Mouse (Mus musculus): ENCODE results near the gene Eya3. TPM values are rescaled to one million over a fixed set of nuclear protein-coding genes. Genes with fewer than 3 reads are reported as not detected.

The Eya3 gene
- polyA plus RNA-seq, 1 experiment from 2014 or later, result 34.6 TPM

GRCm38 (mm10) chr4:132653799-132654198 is 15.0 kb downstream of the Eya3 start:
- WGBS, result 59% methylated on average over 3 of the region's 3 CpGs

GRCm38 (mm10) chr4:132655290-132655689 is 16.5 kb downstream of the Eya3 start:
- WGBS, result 78% methylated on average over 5 of the region's 5 CpGs
- peaks cover 4% of the 10 kb centered on the region; the same call in 1 of the 2 replicates for H3K4me1 ChIP-seq
- H3K4me3 ChIP-seq, result no peak overlapping the region
- H3K9ac ChIP-seq, result no peak overlapping the region
- ATAC-seq (ENCODE audit: low FRiP score, low read depth), result no peak
- H3K27ac ChIP-seq, result no peak overlapping the region
- no peaks in the 10 kb centered on the region for H3K27me3 ChIP-seq
- H3K9me3 ChIP-seq, result no peaks in the 10 kb centered on the region
- H3K36me3 ChIP-seq, result peaks cover 26% of the 10 kb centered on the region
- no peak overlapping the region for H3K4me2 ChIP-seq (replicated peaks)

More at GRCm38 (mm10) chr4:132653799-132654198, 15.0 kb downstream of the Eya3 start:
- peaks cover 4% of the 10 kb centered on the region; the same call in 1 of the 2 replicates for H3K4me1 ChIP-seq
- no peaks in the 10 kb centered on the region for H3K9me3 ChIP-seq
- H3K27ac ChIP-seq, result no peak overlapping the region
- H3K9ac ChIP-seq, result no peak overlapping the region
- no peak for ATAC-seq (ENCODE audit: low FRiP score, low read depth)
- no peak overlapping the region for H3K4me2 ChIP-seq (replicated peaks)
- peaks cover 21% of the 10 kb centered on the region for H3K36me3 ChIP-seq
- H3K4me3 ChIP-seq, result no peak overlapping the region
- H3K27me3 ChIP-seq, result no peaks in the 10 kb centered on the region

DNA sequence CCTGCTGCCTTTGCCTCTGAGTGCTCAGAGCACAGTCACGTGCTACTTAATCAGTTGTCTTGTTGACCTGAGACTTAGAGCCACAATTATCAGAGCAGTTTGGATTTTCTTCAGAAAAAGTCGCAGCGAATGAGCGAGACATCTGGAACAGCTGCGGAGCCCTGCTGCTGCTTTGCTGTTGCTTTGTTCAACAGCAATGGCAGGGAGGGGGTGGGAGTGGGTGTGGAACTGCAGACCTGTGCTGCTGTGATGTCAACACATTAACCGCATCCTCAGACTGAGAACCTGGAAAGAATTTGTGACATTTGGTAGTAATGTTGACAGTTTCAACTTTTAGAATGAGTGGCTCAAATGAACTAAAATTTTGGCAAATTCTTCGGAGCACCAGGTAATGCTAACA is 20.3 kb downstream of the Eya3 start:
- Histone ChIP-seq H3K4me3 (no peak overlapping the region), H3K36me3 (peaks cover 47% of the 10 kb centered on the region), H3K9ac (no peak overlapping the region), H3K27me3 (no peaks in the 10 kb centered on the region), H3K4me2 (replicated peaks) (no peak overlapping the region), H3K9me3 (no peaks in the 10 kb centered on the region), H3K27ac (no peak overlapping the region), H3K4me1 (no peaks in the 10 kb centered on the region)
- no peak for ATAC-seq (ENCODE audit: low FRiP score, low read depth)
- WGBS, result 82% methylated on average over 7 of the region's 7 CpGs

- Histone ChIP-seq H3K9ac (no peak overlapping the region), H3K4me2 (replicated peaks) (no peak overlapping the region), H3K36me3 (peaks cover 73% of the 10 kb centered on the region), H3K27ac (no peak overlapping the region), H3K4me3 (no peak overlapping the region), H3K4me1 (no peaks in the 10 kb centered on the region), H3K9me3 (no peaks in the 10 kb centered on the region), H3K27me3 (no peaks in the 10 kb centered on the region)
- WGBS, result 96% methylated on average over 5 of the region's 5 CpGs
- ATAC-seq (ENCODE audit: low FRiP score, low read depth), result no peak
Measured at GRCm38 (mm10) chr4:132672697-132673096, 33.9 kb downstream of the Eya3 start.

DNA sequence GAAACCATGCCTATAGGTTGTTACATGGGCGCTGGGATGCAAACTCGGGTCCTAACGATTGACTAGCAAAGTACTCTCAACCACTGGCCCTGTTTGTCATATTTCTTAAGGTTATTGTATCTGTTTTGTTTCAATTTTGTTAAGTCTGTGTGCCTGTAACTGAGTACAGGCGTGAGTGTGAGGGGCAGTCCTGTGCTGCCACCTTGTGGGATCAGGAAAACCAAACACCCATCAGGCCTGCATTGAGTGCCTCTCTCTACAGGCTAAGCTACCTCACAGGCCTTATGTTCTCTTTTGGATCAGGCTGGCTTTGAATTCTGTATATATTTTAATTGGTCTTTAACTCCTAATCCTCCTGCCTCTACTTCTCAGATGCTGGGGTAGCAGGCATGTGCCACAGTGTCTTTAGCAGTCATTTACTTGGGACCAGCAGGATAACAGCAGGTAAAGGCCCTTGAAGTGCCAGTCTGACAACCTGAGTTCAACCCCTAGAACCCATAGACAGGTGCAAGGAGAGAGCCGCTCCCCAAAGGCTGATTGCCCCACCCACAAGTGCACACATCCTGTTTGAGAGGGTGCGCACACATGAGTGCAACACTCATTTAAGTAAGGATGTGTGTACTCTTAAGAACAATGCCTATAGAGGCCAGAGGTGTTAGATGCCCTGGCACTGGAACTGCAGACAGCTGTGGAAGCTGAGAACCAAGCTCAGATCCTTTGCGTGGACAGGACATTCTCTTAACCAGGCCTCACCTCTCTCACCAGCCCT is 38.2 kb downstream of the Eya3 start:
- Histone ChIP-seq H3K4me2 (replicated peaks) (no peak overlapping the region), H3K9me3 (no peaks in the 10 kb centered on the region), H3K4me3 (no peak overlapping the region), H3K9ac (no peak overlapping the region), H3K27me3 (no peaks in the 10 kb centered on the region), H3K27ac (no peak overlapping the region), H3K36me3 (peaks cover 71% of the 10 kb centered on the region), H3K4me1 (no peaks in the 10 kb centered on the region)
- ATAC-seq (ENCODE audit: low FRiP score, low read depth), result no peak
- WGBS, result 84% methylated on average over 7 of the region's 7 CpGs

- Histone ChIP-seq H3K4me2 (replicated peaks) (no peak overlapping the region), H3K9ac (no peak overlapping the region), H3K27ac (no peak overlapping the region), H3K9me3 (no peaks in the 10 kb centered on the region), H3K4me1 (no peaks in the 10 kb centered on the region), H3K36me3 (peaks cover 71% of the 10 kb centered on the region), H3K4me3 (no peak overlapping the region), H3K27me3 (no peaks in the 10 kb centered on the region)
- 91% methylated on average over 2 of the region's 2 CpGs for WGBS
- ATAC-seq (ENCODE audit: low FRiP score, low read depth), result no peak
Measured at GRCm38 (mm10) chr4:132689634-132690033, 50.8 kb downstream of the Eya3 start.

DNA sequence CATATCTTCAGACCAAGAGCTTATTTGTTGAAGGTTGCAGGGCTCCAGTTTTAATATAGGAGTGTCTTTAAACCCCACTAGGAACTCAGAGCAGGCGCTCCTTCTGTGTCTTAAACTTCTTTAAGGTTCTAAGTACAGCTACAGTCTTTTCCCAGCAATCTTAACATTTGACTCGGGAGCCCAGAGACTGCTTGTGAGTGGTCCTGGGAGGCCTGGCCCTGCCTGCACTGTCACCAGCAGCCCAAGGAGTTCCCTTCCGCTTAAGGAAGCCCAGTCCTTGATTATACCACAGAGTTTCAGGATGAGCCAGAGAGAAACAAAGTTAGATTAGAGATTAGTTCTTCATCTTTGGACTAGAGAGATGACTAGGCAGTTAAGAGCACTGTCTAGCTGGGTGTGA is 54.6 kb downstream of the Eya3 start:
- Histone ChIP-seq H3K27ac (no peak overlapping the region), H3K9me3 (no peaks in the 10 kb centered on the region), H3K4me2 (replicated peaks) (no peak overlapping the region), H3K4me1 (no peaks in the 10 kb centered on the region), H3K27me3 (no peaks in the 10 kb centered on the region), H3K36me3 (peaks cover 68% of the 10 kb centered on the region), H3K9ac (no peak overlapping the region), H3K4me3 (no peak overlapping the region)
- 92% methylated on average over 3 of the region's 3 CpGs for WGBS
- ATAC-seq (ENCODE audit: low FRiP score, low read depth), result no peak

DNA sequence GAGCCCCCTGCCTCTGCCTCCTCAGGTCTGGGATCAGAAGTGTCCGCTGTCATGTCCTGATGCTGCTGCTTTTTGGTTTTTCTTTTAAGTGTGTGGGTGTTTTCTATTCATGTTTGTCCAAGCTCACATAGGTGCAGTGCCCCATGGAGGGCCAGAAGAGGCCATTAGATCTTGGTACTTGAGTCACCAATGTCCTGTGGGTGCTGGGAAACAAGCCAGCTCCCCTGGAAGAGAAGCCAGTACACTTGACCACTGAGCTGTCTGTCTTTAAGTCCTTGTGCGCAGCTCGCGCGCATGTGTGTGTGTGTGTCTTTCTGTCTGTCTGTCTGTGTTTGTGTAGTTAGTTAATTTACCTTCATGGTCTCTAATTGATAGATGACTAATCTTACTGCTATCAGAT is 63.3 kb downstream of the Eya3 start:
- no peak overlapping the region for H3K4me3 ChIP-seq
- no peak for ATAC-seq (ENCODE audit: low FRiP score, low read depth)
- H3K9ac ChIP-seq, result no peak overlapping the region
- 98% methylated on average over 5 of the region's 5 CpGs for WGBS
- no peaks in the 10 kb centered on the region for H3K27me3 ChIP-seq
- peaks cover 81% of the 10 kb centered on the region for H3K36me3 ChIP-seq
- no peak overlapping the region for H3K4me2 ChIP-seq (replicated peaks)
- no peaks in the 10 kb centered on the region for H3K4me1 ChIP-seq
- no peak overlapping the region for H3K27ac ChIP-seq
- no peaks in the 10 kb centered on the region for H3K9me3 ChIP-seq

- Histone ChIP-seq H3K4me2 (replicated peaks) (no peak overlapping the region), H3K36me3 (peaks cover 88% of the 10 kb centered on the region), H3K4me1 (no peaks in the 10 kb centered on the region), H3K9ac (no peak overlapping the region), H3K27ac (no peak overlapping the region), H3K27me3 (no peaks in the 10 kb centered on the region), H3K9me3 (no peaks in the 10 kb centered on the region), H3K4me3 (no peak overlapping the region)
- 96% methylated on average over 8 of the region's 8 CpGs for WGBS
- ATAC-seq (ENCODE audit: low FRiP score, low read depth), result no peak
Measured at GRCm38 (mm10) chr4:132706885-132707284, 68.1 kb downstream of the Eya3 start.

DNA sequence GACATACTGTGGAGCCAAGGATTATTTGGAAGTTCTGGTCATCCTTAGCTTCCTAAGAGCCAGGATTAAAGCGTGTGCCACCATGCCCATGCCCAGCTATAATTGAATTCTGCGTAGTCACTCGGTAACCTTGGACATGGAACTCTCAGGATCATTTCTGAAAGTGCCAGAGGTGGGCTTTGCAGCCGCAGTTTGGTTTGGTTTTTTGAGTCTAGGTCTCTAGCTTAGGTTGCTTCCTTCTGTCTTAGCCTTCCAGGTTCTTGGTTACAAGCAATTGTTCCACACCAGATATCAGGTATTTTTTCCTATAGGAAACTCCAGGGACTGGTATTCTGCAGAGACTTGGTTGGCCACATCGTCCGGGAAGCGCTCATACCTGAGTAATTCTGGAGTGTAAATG is 74.4 kb downstream of the Eya3 start:
- no peak for ATAC-seq (ENCODE audit: low FRiP score, low read depth)
- Histone ChIP-seq H3K9ac (no peak overlapping the region), H3K9me3 (no peaks in the 10 kb centered on the region), H3K4me2 (replicated peaks) (no peak overlapping the region), H3K27ac (no peak overlapping the region), H3K4me3 (no peak overlapping the region), H3K4me1 (no peaks in the 10 kb centered on the region), H3K36me3 (peaks cover 70% of the 10 kb centered on the region), H3K27me3 (no peaks in the 10 kb centered on the region)
- 95% methylated on average over 7 of the region's 7 CpGs for WGBS

DNA sequence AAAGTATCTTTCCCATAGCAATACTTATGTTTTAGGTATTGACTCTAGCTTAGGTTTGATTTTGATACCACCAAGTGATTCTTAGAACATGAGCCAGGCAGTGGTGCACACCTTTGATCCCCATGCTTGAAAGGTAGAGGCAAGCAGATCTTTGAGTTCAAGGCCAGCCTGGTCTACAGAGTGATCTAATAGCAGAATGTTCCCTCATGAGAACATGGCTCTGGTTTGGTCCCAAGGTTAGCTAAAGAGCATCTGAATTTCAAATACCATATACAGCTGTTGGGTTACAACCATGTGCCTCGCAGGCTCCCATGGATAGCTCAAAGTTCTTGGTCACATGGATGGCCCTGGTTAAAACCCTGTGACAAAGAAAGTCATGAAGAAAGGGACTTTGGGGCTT is 79.5 kb downstream of the Eya3 start:
- no peak overlapping the region for H3K27ac ChIP-seq
- H3K36me3 ChIP-seq, result peaks cover 74% of the 10 kb centered on the region
- no peaks in the 10 kb centered on the region for H3K9me3 ChIP-seq
- H3K9ac ChIP-seq, result no peak overlapping the region
- H3K4me3 ChIP-seq, result no peak overlapping the region
- no peak for ATAC-seq (ENCODE audit: low FRiP score, low read depth)
- no peak overlapping the region for H3K4me2 ChIP-seq (replicated peaks)
- H3K27me3 ChIP-seq, result no peaks in the 10 kb centered on the region
- H3K4me1 ChIP-seq, result no peaks in the 10 kb centered on the region
- 85% methylated on average over 1 of the region's 1 CpGs for WGBS

DNA sequence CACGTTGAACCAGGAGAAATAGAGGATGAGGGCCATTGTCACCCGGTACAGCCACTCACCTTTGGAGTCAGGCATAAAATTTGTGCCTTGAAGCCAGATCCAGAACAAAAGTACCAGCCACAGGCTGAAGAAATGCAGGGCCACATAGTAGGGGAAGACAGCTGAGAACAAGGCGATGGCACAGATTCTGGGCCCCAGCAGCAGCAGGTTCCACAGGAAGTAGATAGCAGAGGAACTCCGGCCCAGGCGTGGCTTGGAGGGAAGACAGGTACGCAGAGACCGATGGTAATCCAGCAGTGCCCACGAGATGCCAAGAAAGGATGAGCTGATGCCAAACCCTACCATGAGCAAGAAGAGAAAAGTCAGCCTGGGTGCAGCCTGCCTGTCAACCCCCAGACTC is 89.4 kb downstream of the Eya3 start:
- Histone ChIP-seq H3K9me3 (no peaks in the 10 kb centered on the region), H3K9ac (no peak overlapping the region; the same call in 1 of the 2 replicates), H3K4me3 (no peak overlapping the region), H3K27ac (no peak overlapping the region), H3K4me1 (peaks cover 11% of the 10 kb centered on the region), H3K4me2 (replicated peaks) (no peak overlapping the region), H3K36me3 (peaks cover 39% of the 10 kb centered on the region), H3K27me3 (no peaks in the 10 kb centered on the region)
- WGBS, result 88% methylated on average over 8 of the region's 8 CpGs
- no peak for ATAC-seq (ENCODE audit: low FRiP score, low read depth)

- H3K9ac ChIP-seq, result peak overlapping the region; percentile 74
- 0 out of 2 replicates have a peak overlapping the region, but pooled peaks have one; percentile 1 for H3K27ac ChIP-seq
- peak overlapping the region; percentile 87 for H3K4me2 ChIP-seq (replicated peaks)
- H3K9me3 ChIP-seq, result no peaks in the 10 kb centered on the region
- H3K4me3 ChIP-seq, result peak overlapping the region; percentile 66
- peaks cover 15% of the 10 kb centered on the region for H3K4me1 ChIP-seq
- H3K36me3 ChIP-seq, result peaks cover 13% of the 10 kb centered on the region
- WGBS, result 54% methylated on average over 12 of the region's 12 CpGs
- no peak for ATAC-seq (ENCODE audit: low FRiP score, low read depth)
- H3K27me3 ChIP-seq, result no peaks in the 10 kb centered on the region
Measured at GRCm38 (mm10) chr4:132731616-132732015, 92.8 kb downstream of the Eya3 start.

Data from limb, embryonic 13.5 days (tissue).